12 mouse cellular contexts compared by ENCODE assay signal in the genomic region with DNA sequence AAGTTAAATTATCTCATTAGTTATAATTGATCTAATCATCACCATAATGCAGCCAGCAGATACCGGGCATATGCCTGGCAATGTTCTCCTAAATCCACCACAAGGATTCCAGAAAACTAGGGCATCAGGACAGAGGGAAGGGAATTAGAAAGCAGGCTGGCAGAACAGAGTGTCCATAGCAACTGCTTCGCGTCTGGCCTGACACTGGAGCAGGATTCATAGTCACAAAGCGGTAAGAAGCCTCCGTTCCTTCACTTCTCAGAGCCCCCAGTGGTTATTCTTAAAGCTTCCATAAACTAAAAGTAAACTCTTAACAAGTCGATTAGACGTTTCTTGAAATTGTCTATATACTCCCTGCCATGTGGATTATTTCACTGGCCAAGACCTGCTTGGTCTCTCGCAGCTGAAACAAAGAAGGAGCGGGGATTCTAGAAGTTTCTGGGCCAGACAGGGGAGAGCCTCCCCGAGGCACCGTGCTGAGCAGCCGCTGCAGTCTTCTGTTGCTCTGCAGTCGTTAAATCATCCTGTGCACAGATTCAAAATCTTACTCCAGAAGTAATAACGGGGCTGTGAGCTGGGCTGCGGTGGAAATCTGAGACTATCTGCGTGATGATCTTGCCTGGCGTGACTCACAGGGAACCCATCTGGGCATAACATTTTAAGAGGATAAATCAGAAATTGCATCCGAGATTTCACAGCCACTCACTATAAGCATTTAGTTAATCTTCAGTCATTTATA.
DNase-seq lines count a peak whose midpoint lies in the region; ATAC-seq and TF ChIP-seq lines count a peak whose summit lies in the region.
"Had no signal": no experiment of that assay in that cellular context is flagged by ENCODE, and none has a peak within 500 bp of the region (broad histone marks: within the 10 kb centered on the region; RNA-seq: fewer than 3 reads in every experiment).

No protein-coding gene starts in this region.

- H3K4me2 ChIP-seq in hindbrain, postnatal 0 days (ENCODE audit: low read depth, low read length): no peak overlapping the region
- H3K4me2 ChIP-seq in hindbrain, embryonic 12.5 days (replicated peaks): no peak overlapping the region
- no peak overlapping the region for H3K4me2 ChIP-seq in midbrain, postnatal 0 days (ENCODE audit: low read depth, low read length, poor library complexity, severe bottlenecking)
- no peak overlapping the region for H3K4me2 ChIP-seq in midbrain, embryonic 15.5 days
- H3K4me2 ChIP-seq: liver, embryonic 12.5 days had no signal

- 62% methylated on average over 18 of the region's 18 CpGs for WGBS in hindbrain, postnatal 0 days
- WGBS in hindbrain, embryonic 12.5 days: 83% methylated on average over 18 of the region's 18 CpGs
- WGBS in midbrain, postnatal 0 days: 60% methylated on average over 18 of the region's 18 CpGs
- WGBS in midbrain, embryonic 15.5 days: 71% methylated on average over 18 of the region's 18 CpGs
- whole genome bisulfite sequencing in limb, embryonic 10.5 days: 80% methylated on average over 18 of the region's 18 CpGs

- H3K36me3 ChIP-seq in hindbrain, postnatal 0 days (ENCODE audit: insufficient read depth, low read length): no peaks in the 10 kb centered on the region
- H3K36me3 ChIP-seq in hindbrain, embryonic 12.5 days: no peaks in the 10 kb centered on the region
- H3K36me3 ChIP-seq in midbrain, postnatal 0 days (ENCODE audit: insufficient read depth, low read length): no peaks in the 10 kb centered on the region
- no peaks in the 10 kb centered on the region for H3K36me3 ChIP-seq in midbrain, embryonic 15.5 days (replicated peaks)
- H3K36me3 ChIP-seq in limb, embryonic 10.5 days: no peaks in the 10 kb centered on the region
- H3K36me3 ChIP-seq: liver, embryonic 12.5 days had no signal

- no peak for TF ChIP-seq CTCF in hindbrain, postnatal 0 days (IDR thresholded peaks at IDR 0.05; ENCODE audit: low read depth)
- 0 out of 2 replicates have a peak, but pooled peaks have one; percentile 12 for TF ChIP-seq CTCF in midbrain, postnatal 0 days (IDR thresholded peaks at IDR 0.05)

- no peaks in the 10 kb centered on the region for H3K9me3 ChIP-seq in hindbrain, postnatal 0 days (ENCODE audit: low read length)
- H3K9me3 ChIP-seq in hindbrain, embryonic 12.5 days (replicated peaks): no peaks in the 10 kb centered on the region
- H3K9me3 ChIP-seq in midbrain, postnatal 0 days (ENCODE audit: low read length): no peaks in the 10 kb centered on the region
- H3K9me3 ChIP-seq in midbrain, embryonic 15.5 days: no peaks in the 10 kb centered on the region
- H3K9me3 ChIP-seq in limb, embryonic 10.5 days (replicated peaks): no peaks in the 10 kb centered on the region
- H3K9me3 ChIP-seq: liver, embryonic 12.5 days had no signal

- H3K9ac ChIP-seq in hindbrain, postnatal 0 days (replicated peaks; ENCODE audit: low read length): no peak overlapping the region
- no peak overlapping the region for H3K9ac ChIP-seq in hindbrain, embryonic 12.5 days
- H3K9ac ChIP-seq in midbrain, postnatal 0 days (replicated peaks; ENCODE audit: low read length, poor library complexity, severe bottlenecking): no peak overlapping the region
- no peak overlapping the region for H3K9ac ChIP-seq in midbrain, embryonic 15.5 days
- H3K9ac ChIP-seq: liver, embryonic 12.5 days had no signal

- peak; percentile 39 for DNase-seq in hindbrain, postnatal 0 days (ENCODE audit: low spot score)
- peak; percentile 36 for DNase-seq in midbrain, postnatal 0 days (ENCODE audit: low spot score)
- no peak for DNase-seq in limb, embryonic 10.5 days (ENCODE audit: low spot score)
- DNase-seq in cerebellum, postnatal 4 days (ENCODE audit: low spot score in 2 of 2): no peak
- DNase-seq in gastrocnemius, postnatal 14 days: no peak
- DNase-seq: cerebellum, adult 9-10 months; gastrocnemius, postnatal 36 days; heart, postnatal 14 days; kidney, adult 2 months had no signal

- intact Hi-C loops in gastrocnemius, postnatal 14 days (cut with DNase I; ENCODE audit: low total_unique reads): no loop called here

- no peaks in the 10 kb centered on the region for H3K4me1 ChIP-seq in hindbrain, postnatal 0 days (ENCODE audit: insufficient read depth, low read length)
- peaks cover 5% of the 10 kb centered on the region; the same call in 1 of the 2 replicates for H3K4me1 ChIP-seq in hindbrain, embryonic 12.5 days
- no peaks in the 10 kb centered on the region for H3K4me1 ChIP-seq in midbrain, postnatal 0 days (ENCODE audit: insufficient read depth, low read length)
- H3K4me1 ChIP-seq in midbrain, embryonic 15.5 days: peaks cover 9% of the 10 kb centered on the region; the same call in 1 of the 2 replicates
- peaks cover 33% of the 10 kb centered on the region for H3K4me1 ChIP-seq in limb, embryonic 10.5 days
- H3K4me1 ChIP-seq: liver, embryonic 12.5 days had no signal

- no peak overlapping the region for H3K4me3 ChIP-seq in hindbrain, postnatal 0 days (ENCODE audit: low read length)
- H3K4me3 ChIP-seq in hindbrain, embryonic 12.5 days: no peak overlapping the region
- no peak overlapping the region for H3K4me3 ChIP-seq in midbrain, postnatal 0 days (ENCODE audit: low read depth, low read length)
- no peak overlapping the region for H3K4me3 ChIP-seq in midbrain, embryonic 15.5 days
- no peak overlapping the region for H3K4me3 ChIP-seq in limb, embryonic 10.5 days
- H3K4me3 ChIP-seq: liver, embryonic 12.5 days had no signal

- no peaks in the 10 kb centered on the region for H3K27me3 ChIP-seq in hindbrain, postnatal 0 days (ENCODE audit: insufficient read depth, low read length)
- H3K27me3 ChIP-seq in hindbrain, embryonic 12.5 days: no peaks in the 10 kb centered on the region
- no peaks in the 10 kb centered on the region for H3K27me3 ChIP-seq in midbrain, postnatal 0 days (ENCODE audit: insufficient read depth, low read length)
- H3K27me3 ChIP-seq in midbrain, embryonic 15.5 days (replicated peaks): no peaks in the 10 kb centered on the region
- no peaks in the 10 kb centered on the region for H3K27me3 ChIP-seq in limb, embryonic 10.5 days (ENCODE audit: low read depth, poor library complexity, severe bottlenecking)
- H3K27me3 ChIP-seq: liver, embryonic 12.5 days had no signal

- H3K27ac ChIP-seq in hindbrain, postnatal 0 days: no peak overlapping the region
- H3K27ac ChIP-seq in hindbrain, embryonic 12.5 days: no peak overlapping the region
- H3K27ac ChIP-seq in midbrain, postnatal 0 days (ENCODE audit: low read depth, low read length): no peak overlapping the region
- H3K27ac ChIP-seq in midbrain, embryonic 15.5 days: no peak overlapping the region
- H3K27ac ChIP-seq in limb, embryonic 10.5 days: peak overlapping the region; percentile 64
- H3K27ac ChIP-seq: liver, embryonic 12.5 days had no signal

- ATAC-seq in hindbrain, postnatal 0 days: 0 out of 2 replicates have a peak, but pooled peaks have one; percentile 55
- no peak for ATAC-seq in hindbrain, embryonic 12.5 days (ENCODE audit: low FRiP score)
- no peak for ATAC-seq in midbrain, postnatal 0 days (ENCODE audit: low FRiP score)
- ATAC-seq in midbrain, embryonic 15.5 days (replicated peaks): no peak
- ATAC-seq: liver, embryonic 12.5 days had no signal

Comparison
In these comparisons a context has a peak if more than half of its experiments do, and no peak if none do; other contexts are left out.
1. DNase-seq: peak in hindbrain, postnatal 0 days (single experiment) and midbrain, postnatal 0 days (single experiment); none in limb, embryonic 10.5 days (single experiment), cerebellum, postnatal 4 days (0 of 2) and gastrocnemius, postnatal 14 days (single experiment).